Mouse (Mus musculus): ENCODE data around the gene Il22.
"Not testable (repeated sequence)": the region's sequence is repeated elsewhere in the genome, so short reads cannot be mapped to it uniquely, and the experiment has no call there.

- not testable (repeated sequence) for TF ChIP-seq GATA1, TAL1 (IDR thresholded peaks at IDR 0.05; ENCODE audit: low read length)
Observed at GRCm38 (mm10) chr10:118215719-118216393, 11.1 kb downstream of the Il22 start.

Measured in erythroblast, embryonic 14.5 days (primary cell).